In genomic region chr13:21215275-21215983, GRCm38 (mm10) we compare ENCODE assay signal across 8 mouse cellular contexts. TPM values are rescaled to one million over a fixed set of nuclear protein-coding genes. Genes with fewer than 3 reads are reported as not detected.
DNase-seq lines count a peak whose midpoint lies in the region; ATAC-seq lines count a peak whose summit lies in the region.

No protein-coding gene starts in this region.

- no peak overlapping the region for H3K27ac ChIP-seq in intestine, embryonic 14.5 days (ENCODE audit: low read depth)

- peak; percentile 55; the same call in 1 of the 2 replicates for ATAC-seq in intestine, embryonic 14.5 days (replicated peaks; ENCODE audit: low FRiP score, low TSS enrichment, low read depth)
- peak; percentile 89 for ATAC-seq in megakaryocyte-erythroid progenitor cell, adult 5-6 weeks (replicated peaks; ENCODE audit: low FRiP score, low TSS enrichment, poor library complexity, severe bottlenecking)

- H3K9ac ChIP-seq in intestine, embryonic 14.5 days (ENCODE audit: low read length), result 0 out of 2 replicates have a peak overlapping the region, but pooled peaks have one; percentile 13

- intact Hi-C loops in left cerebral cortex, postnatal 14 days (cut with DNase I), result no loop called here

- peak overlapping the region; percentile 41 for H3K4me3 ChIP-seq in intestine, embryonic 14.5 days (ENCODE audit: low read depth, low read length)

- no peaks in the 10 kb centered on the region for H3K36me3 ChIP-seq in intestine, embryonic 14.5 days (ENCODE audit: control insufficient read depth, insufficient read depth, low read length)

- 0 out of 2 replicates have a peak, but pooled peaks cover 8% of the 10 kb centered on the region for H3K9me3 ChIP-seq in intestine, embryonic 14.5 days (ENCODE audit: control insufficient read depth, low read length)

- DNase-seq in thymus, postnatal 0 days (ENCODE audit: low spot score), result peak; percentile 68
- no peak for DNase-seq in thymus, adult 18-20 months
- peak; percentile 54 to 76 for DNase-seq in cerebellum, postnatal 4 days (ENCODE audit: low spot score in 2 of 2)
- peak; percentile 5 to 11 for DNase-seq in gastrocnemius, adult 8-10 months (ENCODE audit: low spot score in 2 of 2)
- DNase-seq in intestine, embryonic 14.5 days (ENCODE audit: low spot score), result peak; percentile 94
- DNase-seq in left cerebral cortex, postnatal 14 days (ENCODE audit: low spot score in 2 of 2), result peak; percentile 69 to 91
- peak; percentile 38 for DNase-seq in skeletal muscle tissue, adult 2 months (ENCODE audit: low read depth, low spot score)

- 3% methylated on average over 20 of the region's 20 CpGs for WGBS in intestine, embryonic 14.5 days

- no peaks in the 10 kb centered on the region for H3K27me3 ChIP-seq in intestine, embryonic 14.5 days (replicated peaks; ENCODE audit: control insufficient read depth, insufficient read depth, low read length)

- peak overlapping the region; percentile 55 for H3K4me2 ChIP-seq in intestine, embryonic 14.5 days (ENCODE audit: low read length)

- no peaks in the 10 kb centered on the region for H3K4me1 ChIP-seq in intestine, embryonic 14.5 days (replicated peaks; ENCODE audit: control insufficient read depth, insufficient read depth, low read length)

RNA-seq across cellular contexts. Expression of gene Trim27, which starts 36.2 kb away (rescaled TPM):
- 160 and 174 TPM in 2 replicates for polyA plus RNA-seq in thymus, postnatal 0 days (2015; fragmentation: Nextera tagmentation; extraction: Ambion mirVana)
- 10 to 100 TPM; 22.7 to 27.5 (median 25.3) TPM for total RNA-seq in gastrocnemius, adult 8-10 months (2022)
- polyA plus RNA-seq in intestine, embryonic 14.5 days (2014; fragmentation: Nextera tagmentation; extraction: Ambion mirVana), result 167 and 169 TPM in 2 replicates
- total RNA-seq in left cerebral cortex, postnatal 14 days (2021), result 10 to 100 TPM; 35.7 to 42.3 TPM
- total RNA-seq in megakaryocyte-erythroid progenitor cell, adult 5-6 weeks (2014; fragmentation: Nextera tagmentation), result 97.9 and 102 TPM in 2 replicates
- total RNA-seq in megakaryocyte-erythroid progenitor cell, adult 5-6 weeks (2017), result 159 and 225 TPM in 2 replicates

Comparison
In these comparisons a context has a peak if more than half of its experiments do, and no peak if none do; other contexts are left out.
1. DNase-seq: peak in thymus, postnatal 0 days (single experiment), cerebellum, postnatal 4 days (2 of 2), gastrocnemius, adult 8-10 months (2 of 2), intestine, embryonic 14.5 days (single experiment), left cerebral cortex, postnatal 14 days (2 of 2) and skeletal muscle tissue, adult 2 months (single experiment); none in thymus, adult 18-20 months (0 of 2).